Mouse (Mus musculus) urinary bladder, postnatal 25 days (tissue): ENCODE measurements around the gene Slc2a8.

Source experiments
- DNase-seq: peaks from one replicate; pipeline ENCODE4 v3.0.0; 2022; ENCODE audit warnings: low spot score

Slc2a8 gene

DNA sequence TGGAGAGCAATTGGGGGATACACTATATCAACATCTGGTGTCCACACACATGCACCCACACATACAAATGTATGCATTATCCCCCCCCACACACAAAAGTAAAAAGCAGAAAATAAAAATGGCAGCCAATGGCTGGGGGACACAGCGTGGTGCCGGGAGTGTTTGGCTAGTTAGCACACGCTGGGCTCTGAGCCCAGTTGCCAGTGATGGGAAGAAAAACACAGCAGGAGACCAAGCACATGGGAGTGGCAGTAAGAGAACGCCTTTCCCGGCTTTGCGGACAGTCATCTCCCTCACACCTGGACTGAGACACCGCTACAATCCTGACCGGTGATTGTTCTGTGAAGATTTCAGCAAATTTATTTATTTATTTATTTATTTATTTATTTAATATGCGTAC, 10.6 kb downstream of the Slc2a8 start:
- DNase-seq: no peak

DNA sequence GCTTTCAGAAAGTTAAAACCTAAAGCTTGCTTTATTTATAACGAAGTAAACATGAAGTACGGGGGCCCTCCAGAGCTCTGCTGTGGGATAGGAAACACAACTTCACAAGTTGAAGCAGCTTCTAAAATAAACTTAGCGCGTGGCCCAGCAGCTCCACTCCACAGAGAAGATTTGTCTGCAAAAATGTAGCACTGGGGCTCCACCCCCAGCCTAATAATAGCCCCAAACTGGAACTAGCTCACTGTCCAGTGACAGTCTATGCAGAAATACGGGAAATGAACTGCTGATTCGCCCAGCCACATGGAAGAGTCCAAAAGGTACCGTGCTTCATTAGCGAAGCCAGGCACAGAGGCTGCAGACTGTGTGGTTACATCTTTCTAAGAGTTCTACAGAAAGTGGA, 12.6 kb downstream of the Slc2a8 start:
- DNase-seq: no peak

DNA sequence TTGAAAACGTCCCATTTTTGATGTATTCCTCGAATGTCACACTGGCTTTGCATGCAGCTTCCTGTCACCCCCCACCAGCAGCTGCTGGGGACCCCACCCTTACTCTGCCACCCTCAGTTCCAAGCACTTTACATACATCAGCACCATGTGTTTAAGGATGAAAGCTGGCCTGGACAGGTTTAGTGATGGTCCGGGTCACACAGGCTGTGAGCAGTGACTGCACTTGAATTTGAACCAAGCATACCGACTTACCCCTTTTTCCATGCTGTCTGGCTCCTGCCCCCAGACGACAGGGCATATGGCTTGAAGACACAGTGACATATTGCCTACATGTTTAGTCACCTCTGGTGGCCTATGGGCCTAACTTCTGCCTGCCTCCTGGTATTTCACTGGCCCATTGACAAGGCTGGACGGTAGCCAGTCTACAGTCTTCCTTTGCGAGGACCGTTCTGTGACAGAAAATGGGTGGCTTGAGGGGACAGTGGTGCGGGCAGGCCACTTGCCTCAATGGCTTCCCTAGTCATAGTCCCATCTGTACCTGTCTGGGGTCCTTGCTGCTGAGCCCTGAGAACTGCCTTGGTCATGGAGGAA, 13.8 kb downstream of the Slc2a8 start:
- no peak for DNase-seq

DNA sequence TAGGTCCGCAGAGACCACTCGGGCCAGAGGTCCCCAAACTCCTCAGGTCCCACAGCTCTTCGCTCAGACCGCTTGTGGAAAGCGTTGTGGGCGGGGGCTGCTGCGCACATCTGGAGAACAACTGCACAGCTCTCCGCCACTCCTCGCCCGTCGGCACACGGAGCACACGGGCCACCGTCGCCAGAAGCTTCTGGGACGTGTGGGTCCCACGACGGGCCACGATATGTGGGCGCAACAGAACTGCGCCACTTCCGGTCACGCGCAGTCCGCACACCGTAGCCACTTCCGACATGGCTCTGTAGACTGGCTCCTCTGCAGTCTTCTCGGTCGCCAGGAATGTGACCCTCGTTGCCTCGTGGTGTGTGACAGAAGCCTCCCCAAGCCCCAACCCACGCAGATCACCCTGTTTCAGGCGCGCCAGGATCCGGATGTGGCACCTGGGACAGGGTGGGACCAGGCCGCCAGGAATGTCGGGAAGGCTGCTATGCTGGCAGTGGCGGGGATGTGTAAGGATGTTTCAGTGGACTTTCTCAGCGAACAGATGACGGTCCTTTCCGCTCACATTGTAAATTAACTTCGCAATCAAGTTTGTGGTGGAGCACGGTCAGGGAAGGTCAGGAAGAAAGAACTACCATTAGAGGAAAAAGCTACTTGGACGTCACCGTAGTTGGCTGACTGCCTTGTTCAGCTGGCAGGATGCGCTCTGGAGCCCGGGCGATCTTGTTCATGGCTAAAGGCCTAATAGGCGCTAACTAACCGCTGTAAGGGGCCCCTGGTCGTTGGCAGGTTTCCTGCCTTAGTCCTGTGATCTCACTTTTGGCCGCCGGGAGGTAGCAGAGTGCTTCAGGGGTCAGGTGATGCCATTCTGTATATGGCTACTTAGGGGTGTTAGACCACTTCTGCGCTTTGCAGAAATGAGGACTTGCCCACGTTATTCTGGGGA, 14.9 kb downstream of the Slc2a8 start:
- peak; percentile 76 for DNase-seq

DNA sequence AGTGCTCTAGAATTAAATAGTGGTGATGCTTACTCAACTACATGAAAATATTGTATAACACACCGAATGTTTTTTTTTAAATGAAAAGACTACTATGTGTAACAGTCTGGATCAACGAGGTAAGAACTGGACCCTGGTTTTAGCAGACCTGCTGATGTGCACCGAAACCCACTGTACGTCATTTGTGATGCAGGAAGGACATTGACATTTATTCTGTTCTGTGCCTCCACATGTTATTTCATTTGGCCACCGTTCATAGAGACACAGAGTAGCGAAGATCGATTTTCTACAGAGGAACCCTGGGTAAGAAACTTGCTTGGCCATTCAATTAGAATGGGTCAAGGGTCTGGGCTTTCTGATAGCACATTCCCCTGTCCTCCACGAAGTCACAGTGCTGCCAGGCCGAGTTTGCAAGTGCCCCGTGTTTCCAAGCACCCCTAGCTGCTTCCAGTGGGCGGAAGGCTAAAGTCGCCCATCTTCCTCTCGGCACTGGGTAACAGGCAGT, 15.6 kb downstream of the Slc2a8 start:
- no peak for DNase-seq

DNA sequence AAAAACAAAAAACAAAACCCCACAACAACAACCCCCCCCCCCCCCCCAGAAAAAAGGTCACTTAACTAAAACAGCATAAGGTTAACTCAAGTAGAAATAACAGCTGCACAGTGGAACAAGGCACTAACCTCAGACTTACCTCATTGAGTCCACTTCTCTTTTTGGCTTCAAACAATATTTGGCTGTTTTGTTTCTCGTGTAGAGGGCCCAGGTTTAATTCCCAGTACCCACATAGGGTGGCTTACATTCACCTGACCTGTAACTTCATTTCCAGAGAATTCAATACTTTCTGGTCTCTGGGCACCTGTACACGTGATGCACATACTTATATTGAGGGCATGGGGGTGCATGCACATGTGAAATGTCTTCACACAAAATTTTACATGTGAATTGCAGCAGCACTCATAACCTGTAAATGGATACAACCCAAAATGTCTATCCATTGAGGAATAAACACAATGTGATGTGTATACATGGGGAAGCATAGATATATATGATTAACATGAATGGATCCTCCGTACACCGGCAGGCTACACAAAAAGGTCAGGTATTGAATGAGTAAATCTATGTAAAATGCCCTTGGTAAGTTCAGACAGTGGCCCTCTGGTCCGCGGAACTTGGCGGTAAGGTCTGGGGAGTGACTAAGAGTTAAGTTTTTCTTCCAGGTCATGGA, 16.2 kb downstream of the Slc2a8 start:
- DNase-seq: no peak

DNA sequence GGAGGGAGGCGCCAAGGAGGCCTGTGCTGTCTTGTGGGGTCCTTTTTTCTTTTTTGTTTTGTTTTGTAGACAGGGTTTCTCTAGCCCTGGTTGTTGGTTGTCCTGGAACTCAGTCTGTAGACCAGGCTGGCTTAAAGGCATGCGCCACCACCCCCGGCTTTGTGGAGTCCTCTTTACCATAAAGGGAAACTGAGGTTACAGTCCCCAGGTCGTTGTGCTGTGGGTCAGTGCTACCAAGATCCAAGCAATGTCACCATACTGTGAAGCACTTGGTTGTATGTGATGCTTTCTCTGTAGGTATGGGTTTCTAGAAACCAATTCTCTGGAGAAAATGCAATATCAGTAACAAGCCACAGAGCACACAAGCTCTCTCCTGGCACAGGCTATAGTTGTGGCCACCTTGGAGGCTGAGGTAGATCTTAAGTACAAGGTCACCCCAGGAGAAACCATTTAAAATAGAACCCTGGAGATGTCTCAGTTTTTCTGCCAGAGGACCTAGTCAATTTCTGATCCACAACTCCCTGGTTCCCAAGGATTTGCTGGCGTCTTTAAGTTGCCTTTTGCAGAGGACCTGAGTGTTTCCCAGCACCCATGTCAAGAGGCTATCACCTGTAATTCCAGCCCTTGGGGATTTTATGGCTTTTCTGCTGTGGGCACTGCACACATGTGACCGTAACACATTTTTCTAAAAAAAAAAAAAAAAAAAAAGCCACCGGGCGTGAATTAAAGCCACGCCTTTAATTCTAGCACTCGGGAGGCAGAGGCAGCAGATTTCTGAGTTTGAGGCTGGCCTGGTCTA, 17.0 kb downstream of the Slc2a8 start:
- DNase-seq: no peak

DNA sequence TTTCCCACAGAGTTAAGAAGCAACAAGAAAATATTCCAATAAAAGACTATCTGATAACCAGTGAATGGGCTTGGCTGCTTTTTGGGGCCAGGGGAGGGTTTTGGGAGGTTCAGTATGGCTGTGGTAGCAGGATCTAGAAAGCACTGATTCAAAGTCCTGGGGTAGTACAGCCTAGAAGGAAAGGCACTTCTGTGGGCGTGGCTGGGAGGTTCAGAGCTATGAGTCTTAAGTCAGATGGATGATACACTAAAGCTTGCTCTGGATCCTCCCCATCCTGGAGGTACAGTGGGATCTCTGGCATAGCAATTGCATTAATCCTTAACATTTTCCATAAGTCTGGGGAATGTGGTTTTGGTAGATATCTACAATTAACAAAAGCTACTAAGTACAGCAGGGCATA, 17.9 kb downstream of the Slc2a8 start:
- no peak for DNase-seq

DNA sequence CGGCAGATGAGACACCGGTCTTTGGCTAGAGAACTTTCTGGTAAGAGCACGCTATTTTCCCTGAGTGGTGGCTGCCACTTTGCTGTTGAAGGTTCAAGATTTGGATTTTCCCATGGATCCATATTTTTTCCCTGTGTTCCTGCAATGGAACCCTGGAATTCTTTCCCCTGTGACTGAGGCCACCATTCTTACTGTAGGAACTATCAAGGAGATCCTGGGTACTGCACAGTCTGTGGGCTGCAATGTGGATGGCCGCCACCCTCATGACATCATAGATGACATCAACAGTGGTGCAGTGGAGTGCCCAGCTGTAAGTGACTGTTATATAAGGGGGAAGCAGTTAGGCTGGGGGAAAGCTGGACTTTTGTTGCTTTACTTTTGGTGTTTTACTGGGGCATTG, 18.3 kb downstream of the Slc2a8 start:
- DNase-seq: no peak

DNA sequence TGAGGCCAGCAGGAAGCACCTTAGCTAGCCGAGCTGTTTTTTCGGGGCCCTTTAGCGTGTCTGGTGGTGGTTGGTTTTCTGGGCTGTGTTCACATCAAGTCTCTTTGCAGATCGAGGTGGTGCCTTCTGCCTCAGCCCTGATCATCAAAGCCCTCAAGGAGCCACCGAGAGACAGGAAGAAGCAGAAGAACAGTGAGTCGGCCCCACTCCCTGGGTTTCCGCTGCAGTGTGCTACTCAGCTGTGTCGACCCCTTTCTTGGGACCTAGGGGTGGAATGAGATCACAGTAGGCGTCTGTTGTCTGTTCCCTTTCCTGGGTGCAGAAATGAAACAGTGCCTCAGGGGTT, 19.0 kb downstream of the Slc2a8 start:
- DNase-seq: no peak

DNA sequence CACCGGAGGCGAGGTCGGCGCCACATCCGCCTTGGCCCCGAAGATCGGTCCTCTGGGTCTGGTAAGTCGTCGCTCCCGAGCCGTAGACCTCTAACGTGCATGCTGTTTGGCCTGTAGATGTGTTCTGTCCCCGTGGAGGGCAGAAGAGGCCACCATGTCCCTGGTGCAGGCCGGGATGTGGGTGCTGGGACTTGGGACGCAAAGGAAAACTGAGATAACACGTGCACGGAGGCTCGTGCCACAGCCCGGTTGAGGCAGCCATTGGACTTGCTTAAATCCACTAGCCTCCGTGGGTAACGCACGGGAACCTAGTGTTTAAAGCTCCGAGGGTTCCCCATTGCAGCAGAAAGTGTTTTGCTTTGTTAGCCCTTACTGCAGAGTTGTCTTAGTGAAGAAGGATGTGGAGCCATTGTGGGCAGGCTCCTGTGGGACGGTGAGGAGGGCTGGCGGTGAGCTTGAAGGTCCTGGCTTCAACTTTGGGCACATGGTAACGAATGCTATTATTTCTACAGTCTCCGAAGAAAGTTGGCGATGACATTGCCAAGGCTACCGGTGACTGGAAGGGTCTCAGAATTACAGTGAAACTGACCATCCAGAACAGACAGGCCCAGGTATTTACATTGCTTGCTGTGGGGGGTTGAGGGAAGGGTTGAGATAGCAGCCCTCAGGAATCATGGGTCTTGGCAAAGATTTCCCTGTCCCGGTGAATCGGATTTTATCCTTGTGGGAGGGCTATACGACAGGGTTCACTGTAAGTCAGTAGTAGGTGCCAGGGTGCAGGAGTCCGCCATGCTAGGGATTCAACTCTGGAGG, 19.6 kb downstream of the Slc2a8 start:
- DNase-seq: peak; percentile 29

DNA sequence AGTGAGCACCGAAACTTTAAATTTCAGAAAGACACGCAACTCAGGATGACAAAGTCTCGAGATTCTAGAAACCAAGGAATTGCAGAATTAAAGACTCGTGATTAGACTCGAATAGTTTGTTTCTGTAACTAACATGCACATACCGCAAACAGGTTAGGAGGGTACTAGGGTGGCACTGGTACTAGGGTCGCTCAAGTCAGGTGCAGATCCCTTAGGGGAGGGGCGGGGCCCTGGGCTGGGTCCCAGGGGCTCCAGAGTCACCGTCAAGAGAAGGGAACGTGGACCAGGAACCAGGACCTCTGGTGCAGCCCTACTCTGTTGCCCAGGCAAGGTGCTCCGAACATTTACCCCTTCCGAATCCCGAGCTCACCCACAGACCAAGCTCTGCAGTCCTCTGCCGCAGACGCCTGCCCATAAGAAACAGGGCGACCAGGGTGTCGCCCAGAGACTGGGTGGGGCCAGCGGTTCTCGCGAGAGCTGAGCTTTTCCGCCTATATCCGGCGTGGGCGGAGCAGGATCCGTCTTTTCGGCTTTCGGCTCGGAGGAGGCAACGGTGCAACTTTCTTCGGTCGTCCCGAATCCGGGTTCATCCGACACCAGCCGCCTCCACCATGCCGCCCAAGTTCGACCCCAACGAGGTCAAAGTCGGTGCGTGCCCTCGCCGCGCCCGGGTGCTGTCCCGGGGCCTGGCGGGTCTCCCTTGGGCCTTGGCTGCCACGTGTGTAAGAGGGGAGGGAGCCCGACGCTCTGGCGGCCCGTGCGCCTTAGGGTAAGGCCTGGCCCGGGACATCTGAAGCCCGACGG, 20.5 kb downstream of the Slc2a8 start, which contains the start of the genes Rpl12 and Lrsam1:
TSS of gene Rpl12 (plus strand) at position 368 of the 804 bp plus-strand sequence.
TSS of gene Lrsam1 (minus strand) at position 423 of the 804 bp plus-strand sequence.
- peak; percentile 93 for DNase-seq

DNA sequence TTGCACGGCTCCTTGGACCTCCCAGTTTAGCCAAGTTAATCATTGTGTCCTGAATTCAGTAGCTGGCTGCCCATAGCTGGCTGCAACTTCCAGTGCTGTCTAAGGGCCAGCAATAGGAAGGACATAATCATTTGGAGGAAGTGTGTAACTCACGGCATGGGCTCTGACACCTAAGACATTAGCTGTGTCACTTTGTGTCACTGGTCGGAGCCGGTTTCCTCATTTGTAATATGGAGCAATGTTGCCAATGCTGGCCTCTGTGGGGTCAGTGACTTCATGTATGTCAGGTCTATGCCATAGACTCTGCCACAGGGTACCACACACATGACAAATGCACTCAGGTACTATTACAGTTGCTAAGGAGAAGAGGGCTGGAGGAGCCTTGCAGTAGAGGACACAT, 21.6 kb downstream of the Slc2a8 start:
- DNase-seq: no peak

DNA sequence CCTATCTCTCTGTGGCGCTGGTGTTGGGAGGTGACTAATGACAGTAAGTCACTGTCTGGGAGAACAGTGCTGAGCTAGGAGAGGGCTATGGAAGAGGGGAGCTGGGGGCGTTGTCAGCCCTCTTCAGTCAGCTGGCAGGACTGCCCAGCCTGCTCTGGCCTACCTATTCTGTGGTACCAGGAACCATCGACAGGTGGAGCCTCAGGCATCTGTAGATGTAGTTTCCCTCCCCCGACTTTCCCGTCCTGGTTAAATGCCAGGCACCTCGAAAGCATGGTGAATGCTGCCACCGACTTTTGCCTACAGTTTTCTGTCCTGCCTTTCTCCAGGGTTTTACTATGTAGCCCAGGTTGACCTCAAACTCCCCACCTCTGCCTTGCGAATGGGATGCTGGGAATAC, 24.5 kb downstream of the Slc2a8 start:
- peak; percentile 36 for DNase-seq

DNA sequence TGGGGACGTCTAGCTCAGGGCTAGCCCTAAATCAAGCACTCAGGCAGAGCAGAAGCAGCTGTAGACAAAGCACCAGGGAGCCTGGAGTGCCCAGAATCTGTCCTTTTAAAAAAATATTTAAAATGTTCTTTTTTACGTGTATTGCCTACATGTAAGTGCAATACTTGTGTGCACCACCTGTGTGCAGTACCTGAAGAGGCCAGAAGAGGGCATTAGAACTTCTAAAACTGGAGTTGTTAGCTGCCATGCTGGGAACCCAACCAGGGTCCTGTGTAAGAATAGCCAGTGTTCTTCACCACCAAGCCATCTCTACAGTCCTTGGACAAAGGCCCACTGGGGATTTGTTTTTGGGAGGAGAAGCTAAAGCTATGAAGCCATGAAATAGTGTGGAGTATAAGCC, 27.3 kb downstream of the Slc2a8 start:
- no peak for DNase-seq

DNA sequence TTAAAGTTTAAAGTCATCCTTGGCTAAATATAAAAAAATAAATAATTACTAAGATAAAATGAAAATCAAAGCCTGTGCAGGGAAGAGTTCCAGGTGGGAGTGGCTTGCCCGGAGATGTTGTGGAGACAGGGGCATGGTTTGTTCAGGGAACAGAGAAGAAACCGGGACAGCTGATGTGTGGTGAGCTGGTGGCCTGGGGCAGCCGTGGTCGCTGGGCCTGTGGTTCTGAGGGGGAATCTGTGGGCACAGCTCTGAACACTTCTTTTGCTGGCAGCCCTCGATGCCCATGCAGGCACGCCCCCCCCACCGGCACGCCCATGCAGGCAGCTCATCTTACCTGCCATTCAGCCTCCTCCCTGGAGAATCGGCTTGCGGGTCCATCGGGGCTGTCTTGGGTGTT, 34.4 kb downstream of the Slc2a8 start:
- DNase-seq: no peak

DNA sequence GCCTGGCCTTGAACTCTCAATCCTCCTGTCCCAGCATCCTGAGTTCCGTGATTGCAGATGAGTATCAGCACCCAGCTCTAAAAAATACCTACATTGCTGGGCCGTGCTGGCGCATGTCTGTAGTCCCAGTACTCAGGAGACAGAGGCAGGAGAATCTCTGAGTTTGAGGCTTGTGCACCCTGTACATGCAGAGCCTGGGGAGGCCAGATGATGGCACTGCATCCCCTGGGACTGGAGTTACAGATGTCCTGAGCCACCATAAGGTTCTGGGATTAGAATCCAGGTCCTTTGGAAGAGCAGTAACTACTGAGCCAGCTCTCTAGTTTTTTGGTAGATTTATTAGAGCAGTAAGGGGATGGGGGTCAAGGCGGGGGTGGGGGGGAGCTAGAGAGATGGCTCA, 41.4 kb downstream of the Slc2a8 start:
- no peak for DNase-seq

DNA sequence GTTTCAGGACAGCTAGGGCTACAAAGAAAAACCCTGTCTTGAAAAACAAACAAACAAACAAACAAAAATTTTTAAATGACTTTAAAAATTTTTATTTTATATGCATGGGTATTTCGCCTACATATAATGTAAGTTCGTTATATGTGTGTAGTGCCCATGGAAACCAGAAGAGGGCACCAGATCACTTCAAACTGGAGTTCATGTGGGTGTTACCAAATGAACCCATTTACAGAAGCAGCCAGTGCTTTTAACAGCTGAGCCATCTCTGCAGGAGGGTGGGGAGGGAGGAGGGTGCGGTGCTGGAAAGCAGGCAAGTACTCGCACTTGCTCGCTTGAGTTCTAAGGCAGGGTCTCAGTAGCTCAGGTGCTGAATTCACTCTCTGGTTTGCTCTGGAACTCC, 42.5 kb downstream of the Slc2a8 start:
- no peak for DNase-seq

DNA sequence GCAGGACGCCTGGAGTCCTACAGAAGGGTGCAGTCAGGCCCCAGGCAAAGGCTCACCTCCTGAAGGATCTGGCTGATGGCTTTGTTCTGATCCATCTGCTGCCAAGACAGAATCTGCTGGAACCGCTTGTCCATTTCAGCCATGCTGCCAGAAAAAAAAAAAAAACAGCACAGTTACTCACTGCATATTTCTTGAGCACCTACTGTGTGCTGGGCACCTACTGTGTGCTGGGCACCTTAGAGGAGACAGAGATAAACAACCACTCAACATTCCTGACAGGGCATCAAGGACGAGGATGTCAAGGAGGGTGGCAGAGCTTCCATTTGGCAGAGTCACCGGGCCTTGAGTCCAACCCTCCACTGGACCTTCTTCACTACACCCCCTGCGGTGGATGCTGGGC, 43.1 kb downstream of the Slc2a8 start:
- DNase-seq: no peak

DNA sequence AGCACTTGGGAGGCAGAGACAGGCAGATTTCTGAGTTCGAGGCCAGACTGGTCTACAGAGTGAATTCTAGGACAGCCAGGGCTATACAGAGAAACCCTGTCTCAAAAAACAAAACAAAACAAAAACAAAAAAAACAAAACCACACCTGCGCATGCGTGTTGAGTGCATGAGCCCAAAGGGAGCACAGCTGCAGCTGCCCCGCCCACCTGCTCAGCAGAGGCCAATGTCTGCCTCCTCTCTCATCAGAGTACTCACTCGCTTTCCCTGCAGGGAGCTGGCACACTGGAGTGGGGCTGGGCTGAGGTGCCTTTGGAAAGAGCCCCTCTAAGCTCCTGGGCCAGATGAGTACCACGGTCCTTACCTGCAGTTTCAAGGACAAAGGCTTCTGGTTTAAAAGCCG, 50.2 kb downstream of the Slc2a8 start:
- no peak for DNase-seq
